Mouse (Mus musculus) 3T3-L1 (cell line): Measurements from ENCODE around the gene Nvl.

ENCODE experiments used
- DNase-seq: peaks from one replicate; pipeline ENCODE4 v3.0.0-alpha.2; 2015; ENCODE audit warnings: low read depth, low spot score

Gene Nvl

GRCm38 (mm10) chr1:181143950-181144836 is at the start of gene Nvl, which contains the start of gene Cnih4:
Nvl (minus strand) TSS chr1:181144204.
Cnih4 (plus strand) TSS chr1:181144693.
- DNase-seq: peak; percentile 98

GRCm38 (mm10) chr1:181188925-181189324 is 44.9 kb upstream of the Nvl start:
- DNase-seq: no peak

GRCm38 (mm10) chr1:181170210-181170609 is 26.2 kb upstream of the Nvl start:
- no peak for DNase-seq

GRCm38 (mm10) chr1:181168377-181168776 is 24.4 kb upstream of the Nvl start:
- no peak for DNase-seq

GRCm38 (mm10) chr1:181167816-181168215 is 23.8 kb upstream of the Nvl start:
- DNase-seq: no peak

GRCm38 (mm10) chr1:181151541-181151940 is 7.5 kb upstream of the Nvl start:
- peak; percentile 19 for DNase-seq

- DNase-seq: peak; percentile 92
Measured at GRCm38 (mm10) chr1:181150827-181151534, 7.0 kb upstream of the Nvl start.

GRCm38 (mm10) chr1:181150431-181150826 is 6.4 kb upstream of the Nvl start:
- DNase-seq: no peak

GRCm38 (mm10) chr1:181149373-181150017 is 5.5 kb upstream of the Nvl start:
- peak; percentile 37 for DNase-seq

GRCm38 (mm10) chr1:181148540-181148939 is 4.5 kb upstream of the Nvl start:
- DNase-seq: no peak

- no peak for DNase-seq
Measured at GRCm38 (mm10) chr1:181146187-181146586, 2.2 kb upstream of the Nvl start.

- peak; percentile 14 for DNase-seq
Measured at GRCm38 (mm10) chr1:181144966-181145365, 962 bp upstream of the Nvl start.

- no peak for DNase-seq
Measured at GRCm38 (mm10) chr1:181143609-181143949, 425 bp downstream of the Nvl start.

GRCm38 (mm10) chr1:181138730-181139129 is 5.3 kb downstream of the Nvl start:
- no peak for DNase-seq

- peak; percentile 86 for DNase-seq
Measured at GRCm38 (mm10) chr1:181131915-181132314, 12.1 kb downstream of the Nvl start.

- no peak for DNase-seq
Measured at GRCm38 (mm10) chr1:181126766-181127165, 17.2 kb downstream of the Nvl start.

GRCm38 (mm10) chr1:181125916-181126315 is 18.1 kb downstream of the Nvl start:
- DNase-seq: peak; percentile 48

- DNase-seq: peak; percentile 25
Measured at GRCm38 (mm10) chr1:181124145-181124544, 19.9 kb downstream of the Nvl start.

- DNase-seq: no peak
Measured at GRCm38 (mm10) chr1:181117112-181117511, 26.9 kb downstream of the Nvl start.

- no peak for DNase-seq
Measured at GRCm38 (mm10) chr1:181090048-181090447, 54.0 kb downstream of the Nvl start.

- peak; percentile 39 for DNase-seq
Measured at GRCm38 (mm10) chr1:181084021-181084420, 60.0 kb downstream of the Nvl start.

- peak; percentile 45 for DNase-seq
Measured at GRCm38 (mm10) chr1:181073075-181073474, 70.9 kb downstream of the Nvl start.
